Mouse (Mus musculus) liver, postnatal 0 days (tissue): Measurements from ENCODE around the gene Lamp1. TPM values are rescaled to one million over a fixed set of nuclear protein-coding genes. Genes with fewer than 3 reads are reported as not detected.
"Not testable (repeated sequence)": the region's sequence is repeated elsewhere in the genome, so short reads cannot be mapped to it uniquely, and the experiment has no call there.

Source experiments
- ATAC-seq: fragments of 200-750 bp; cut with Nextera tagmentation; 2 replicates; pipeline ENCODE4 v1.8.0; 2017; ENCODE audit warnings: mild to moderate bottlenecking, moderate library complexity
- DNase-seq: peaks from one replicate; pipeline ENCODE4 v3.0.0-alpha.2; 2016
- H3K27ac ChIP-seq: fragments of 300-500 bp; sonication (generic); 2 replicates; pipeline ENCODE4 v1.5.1; 2014; ENCODE audit warnings: antibody characterized with exemption, moderate library complexity, mild to moderate bottlenecking, low read depth
- H3K27me3 ChIP-seq: fragments of 300-500 bp; sonication (generic); 2 replicates; pipeline ENCODE4 v1.6.1; 2014; ENCODE audit warnings: low read length, control low read depth, mixed read lengths; ENCODE audit not compliant: insufficient read depth
- H3K36me3 ChIP-seq: fragments of 300-500 bp; sonication (generic); replicated peaks from 2 replicates; pipeline ENCODE4 v1.6.1; 2014; ENCODE audit warnings: mild to moderate bottlenecking, control low read depth, low read length, moderate library complexity, mixed read lengths; ENCODE audit not compliant: insufficient read depth
- H3K4me1 ChIP-seq: fragments of 300-500 bp; sonication (generic); 2 replicates; pipeline ENCODE4 v1.6.1; 2014; ENCODE audit warnings: antibody characterized with exemption, mild to moderate bottlenecking, control low read depth; ENCODE audit not compliant: insufficient read depth
- H3K4me2 ChIP-seq: fragments of 300-500 bp; sonication (generic); 2 replicates; pipeline ENCODE4 v1.6.1; 2014; ENCODE audit warnings: low read depth, mild to moderate bottlenecking, low read length, moderate library complexity, mixed read lengths
- H3K4me3 ChIP-seq: fragments of 300-500 bp; sonication (generic); 2 replicates; pipeline ENCODE4 v1.5.1; 2014; ENCODE audit warnings: low read depth, low read length
- H3K9ac ChIP-seq: fragments of 300-500 bp; sonication (generic); replicated peaks from 2 replicates; pipeline ENCODE4 v1.6.1; 2014; ENCODE audit warnings: mild to moderate bottlenecking, moderate library complexity
- H3K9me3 ChIP-seq: fragments of 300-500 bp; sonication (generic); 2 replicates; pipeline ENCODE4 v1.6.1; 2016; ENCODE audit warnings: mild to moderate bottlenecking, control low read depth, low read length, mixed read lengths
- CTCF ChIP-seq: sonication (generic); IDR thresholded peaks from 2 replicates; pipeline ENCODE4 v1.5.1; 2016; ENCODE audit warnings: antibody characterized with exemption, low read depth
- EP300 ChIP-seq: IDR thresholded peaks from 2 replicates; pipeline ENCODE4 v1.6.1; 2016; ENCODE audit warnings: antibody characterized with exemption, low read depth, mild to moderate bottlenecking
- WGBS: fragments of 180-500 bp; shearing (Covaris S2); extraction: QIAGEN DNeasy Blood & Tissue Kit; methylation state at CpG from one replicate; pipeline ENCODE4 v1.1.7; 2014; ENCODE audit not compliant: insufficient replicate concordance; 5-methylcytosine and 5-hydroxymethylcytosine counted together
- polyA plus RNA-seq: library from polyadenylated mRNA; unstranded; fragments of >200 nt; fragmentation: Nextera tagmentation; extraction: Ambion mirVana; gene quantifications from 2 replicates; pipeline ENCODE4 v1.2.1, GENCODE M21; 2015

Gene Lamp1
- polyA plus RNA-seq, 1 experiment from 2014 or later: 199 TPM

DNA sequence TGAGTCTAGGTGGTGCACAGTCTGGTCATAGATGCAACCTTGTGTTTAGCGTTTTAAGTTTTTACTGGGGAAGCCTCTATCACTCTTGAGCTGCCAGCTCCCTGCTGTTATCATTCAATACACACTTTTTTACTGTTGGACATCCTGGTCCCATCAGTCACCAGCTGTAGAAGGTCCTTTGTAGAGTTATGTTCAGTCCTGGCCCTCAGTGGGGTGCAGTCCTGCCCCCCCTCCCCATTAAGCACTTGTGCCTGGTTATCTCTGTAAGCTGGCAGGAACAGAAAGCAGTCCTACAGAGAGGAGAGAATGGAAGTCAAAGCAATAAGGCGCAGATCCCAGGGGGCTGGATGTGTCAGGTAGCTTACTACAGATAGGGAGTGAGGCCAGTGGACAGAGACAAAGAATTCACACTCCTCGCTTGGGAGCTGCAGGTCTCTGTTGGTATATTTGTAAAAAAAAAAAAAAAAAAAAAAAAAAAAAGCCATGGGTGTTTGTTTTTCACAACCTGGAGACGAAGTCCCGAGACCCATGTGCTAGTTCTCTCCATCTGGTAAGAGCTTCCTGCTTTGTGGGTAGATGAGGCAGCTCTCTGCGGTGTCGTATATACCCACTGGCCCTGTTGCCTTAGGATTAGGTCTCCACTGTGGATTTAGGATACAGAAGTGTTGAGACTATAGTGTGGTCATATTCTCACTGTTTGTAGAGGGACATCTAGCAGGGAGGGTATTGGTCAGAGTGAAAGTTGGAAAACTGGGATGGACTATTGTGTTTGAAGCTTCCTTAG is 37.9 kb upstream of the Lamp1 start:
- ATAC-seq (peak; percentile 87), DNase-seq (no peak)
- H3K36me3 ChIP-seq: peaks cover 69% of the 10 kb centered on the region

GRCm38 (mm10) chr8:13122887-13123421 is 36.0 kb upstream of the Lamp1 start:
- TF ChIP-seq EP300: peak; percentile 83
- no peak for TF ChIP-seq CTCF
- no peaks in the 10 kb centered on the region for H3K9me3 ChIP-seq
- H3K4me2 ChIP-seq: no peak overlapping the region
- H3K36me3 ChIP-seq: peaks cover 81% of the 10 kb centered on the region
- 53% methylated on average over 7 of the region's 7 CpGs for WGBS
- no peaks in the 10 kb centered on the region for H3K27me3 ChIP-seq
- H3K27ac ChIP-seq: no peak overlapping the region
- H3K4me3 ChIP-seq: no peak overlapping the region
- no peak overlapping the region for H3K9ac ChIP-seq
- H3K4me1 ChIP-seq: peaks cover 3% of the 10 kb centered on the region; the same call in 1 of the 2 replicates
- DNase-seq (no peak), ATAC-seq (peak; percentile 31)

More for the DNA sequence above, 37.9 kb upstream of the Lamp1 start:
- WGBS: 48% methylated on average over 7 of the region's 7 CpGs
- H3K27me3 ChIP-seq: no peaks in the 10 kb centered on the region
- peak; percentile 94 for TF ChIP-seq EP300
- TF ChIP-seq CTCF: no peak
- H3K27ac ChIP-seq: peak overlapping the region; percentile 51
- peak overlapping the region; percentile 38; the same call in 1 of the 2 replicates for H3K9ac ChIP-seq
- H3K9me3 ChIP-seq: no peaks in the 10 kb centered on the region
- no peak overlapping the region for H3K4me2 ChIP-seq
- peaks cover 3% of the 10 kb centered on the region; the same call in 1 of the 2 replicates for H3K4me1 ChIP-seq
- H3K4me3 ChIP-seq: no peak overlapping the region

DNA sequence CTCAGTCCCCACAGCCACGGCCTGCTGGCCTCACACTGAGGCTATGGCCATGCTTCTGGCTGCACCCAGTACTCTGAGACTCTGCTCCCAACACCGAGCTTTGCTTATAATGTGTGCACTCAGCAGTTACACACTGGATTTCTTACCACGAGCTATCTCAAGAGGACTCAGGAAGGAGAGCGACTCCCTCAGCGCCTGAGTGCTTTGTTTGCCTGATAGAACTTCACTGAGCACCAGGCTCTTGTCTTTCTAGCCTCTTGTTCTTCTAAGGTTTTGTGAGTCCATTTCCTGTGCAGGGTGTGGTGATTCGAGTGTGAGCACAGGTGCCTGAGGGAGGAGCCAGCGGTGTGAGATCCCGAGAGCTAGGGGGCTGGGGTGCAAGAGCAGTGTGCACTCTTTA is 34.1 kb upstream of the Lamp1 start:
- ATAC-seq (no peak), DNase-seq (no peak)
- H3K27me3 ChIP-seq: no peaks in the 10 kb centered on the region
- H3K9ac ChIP-seq: no peak overlapping the region
- no peak overlapping the region for H3K4me3 ChIP-seq
- TF ChIP-seq EP300 (no peak), CTCF (no peak)
- WGBS: 88% methylated on average over 8 of the region's 8 CpGs
- no peak overlapping the region for H3K27ac ChIP-seq
- H3K4me2 ChIP-seq: no peak overlapping the region
- H3K9me3 ChIP-seq: no peaks in the 10 kb centered on the region
- H3K36me3 ChIP-seq: peaks cover 78% of the 10 kb centered on the region
- peaks cover 3% of the 10 kb centered on the region; the same call in 1 of the 2 replicates for H3K4me1 ChIP-seq

GRCm38 (mm10) chr8:13132220-13132619 is 26.7 kb upstream of the Lamp1 start:
- not testable (repeated sequence) for H3K4me2 ChIP-seq, H3K4me1 ChIP-seq, H3K9me3 ChIP-seq, H3K27ac ChIP-seq, H3K4me3 ChIP-seq, H3K27me3 ChIP-seq, H3K9ac ChIP-seq
- peak; percentile 38; the same call in 1 of the 2 replicates for ATAC-seq
- H3K36me3 ChIP-seq: peaks cover 79% of the 10 kb centered on the region
- 59% methylated on average over 9 of the region's 9 CpGs for WGBS
- TF ChIP-seq CTCF: peak; percentile 74
- peak; percentile 72 for DNase-seq

GRCm38 (mm10) chr8:13139641-13140182 is 19.2 kb upstream of the Lamp1 start:
- ATAC-seq: no peak
- no peak for DNase-seq
- TF ChIP-seq CTCF (no peak), EP300 (no peak)
- Histone ChIP-seq H3K27me3 (no peaks in the 10 kb centered on the region), H3K27ac (no peak overlapping the region), H3K4me3 (no peak overlapping the region), H3K9me3 (no peaks in the 10 kb centered on the region), H3K36me3 (peaks cover 96% of the 10 kb centered on the region), H3K9ac (no peak overlapping the region), H3K4me1 (no peaks in the 10 kb centered on the region), H3K4me2 (no peak overlapping the region)
- 89% methylated on average over 6 of the region's 6 CpGs for WGBS

GRCm38 (mm10) chr8:13141681-13142080 is 17.3 kb upstream of the Lamp1 start:
- no peak overlapping the region for H3K4me3 ChIP-seq
- H3K9me3 ChIP-seq: no peaks in the 10 kb centered on the region
- no peaks in the 10 kb centered on the region for H3K27me3 ChIP-seq
- no peak for ATAC-seq
- H3K9ac ChIP-seq: no peak overlapping the region
- TF ChIP-seq EP300: no peak
- TF ChIP-seq CTCF: no peak
- no peak overlapping the region for H3K27ac ChIP-seq
- no peak for DNase-seq
- H3K36me3 ChIP-seq: peaks cover 96% of the 10 kb centered on the region
- no peak overlapping the region for H3K4me2 ChIP-seq
- no peaks in the 10 kb centered on the region for H3K4me1 ChIP-seq
- WGBS: 84% methylated on average over 5 of the region's 5 CpGs
